Mouse (Mus musculus) hindbrain, embryonic 14.5 days (tissue): ENCODE results near the gene Fbxo46. TPM values are rescaled to one million over a fixed set of nuclear protein-coding genes. Genes with fewer than 3 reads are reported as not detected.

Experiments
- ATAC-seq: fragments of 200-750 bp; cut with Nextera tagmentation; 2 replicates; pipeline ENCODE4 v1.8.0; 2017; ENCODE audit warnings: moderate number of reproducible peaks, mild to moderate bottlenecking, moderate TSS enrichment, moderate library complexity; ENCODE audit not compliant: low FRiP score
- DNase-seq: peaks from one replicate; pipeline ENCODE4 v3.0.0-alpha.2; 2015; ENCODE audit warnings: low spot score
- H3K27ac ChIP-seq: fragments of 300-500 bp; sonication (generic); 2 replicates; pipeline ENCODE4 v1.5.1; 2014; ENCODE audit warnings: mild to moderate bottlenecking, moderate library complexity
- H3K27me3 ChIP-seq: fragments of 300-500 bp; sonication (generic); 2 replicates; pipeline ENCODE4 v1.6.1; 2014; ENCODE audit warnings: mild to moderate bottlenecking, low read length, mixed read lengths; ENCODE audit not compliant: control insufficient read depth, insufficient read depth
- H3K36me3 ChIP-seq: fragments of 300-500 bp; sonication (generic); replicated peaks from 2 replicates; pipeline ENCODE4 v1.6.1; 2014; ENCODE audit not compliant: control insufficient read depth, insufficient read depth
- H3K4me1 ChIP-seq: fragments of 300-500 bp; sonication (generic); replicated peaks from 2 replicates; pipeline ENCODE4 v1.6.1; 2014; ENCODE audit warnings: antibody characterized with exemption, low read length, mixed read lengths; ENCODE audit not compliant: control insufficient read depth, insufficient read depth
- H3K4me2 ChIP-seq: fragments of 300-500 bp; sonication (generic); replicated peaks from 2 replicates; pipeline ENCODE4 v1.6.1; 2014; ENCODE audit warnings: mild to moderate bottlenecking, moderate library complexity
- H3K4me3 ChIP-seq: fragments of 300-500 bp; sonication (generic); replicated peaks from 2 replicates; pipeline ENCODE4 v1.5.1; 2014; ENCODE audit warnings: mild to moderate bottlenecking, low read length
- H3K9ac ChIP-seq: fragments of 300-500 bp; sonication (generic); 2 replicates; pipeline ENCODE4 v1.6.1; 2014
- H3K9me3 ChIP-seq: fragments of 300-500 bp; sonication (generic); 2 replicates; pipeline ENCODE4 v1.6.1; 2016; ENCODE audit warnings: low read length; ENCODE audit not compliant: control insufficient read depth
- WGBS: fragments of 180-500 bp; shearing (Covaris S2); extraction: QIAGEN DNeasy Blood & Tissue Kit; methylation state at CpG from one replicate; pipeline ENCODE4 v1.1.7; 2014; 5-methylcytosine and 5-hydroxymethylcytosine counted together
- polyA plus RNA-seq: library from polyadenylated mRNA; unstranded; fragments of >200 nt; fragmentation: Nextera tagmentation; extraction: Ambion mirVana; gene quantifications from 2 replicates; pipeline ENCODE4 v1.2.1, GENCODE M21; 2014

Fbxo46 gene
- polyA plus RNA-seq, 1 experiment from 2014 or later, result 11.9 TPM

GRCm38 (mm10) chr7:19118028-19118771, 1.5 kb upstream of the Fbxo46 start, which contains the start of gene Gm4969:
Gene Gm4969 (minus strand): TSS chr7:19118368.
- H3K4me1 ChIP-seq, result peaks cover 11% of the 10 kb centered on the region
- H3K27ac ChIP-seq, result no peak within 1 kb of the TSS
- H3K9me3 ChIP-seq, result 0 out of 2 replicates have a peak, but pooled peaks cover 3% of the 10 kb centered on the region
- peak; percentile 70 for DNase-seq
- H3K4me3 ChIP-seq, result peak within 1 kb of the TSS; percentile 27
- 20% methylated on average over 57 of the region's 64 CpGs for WGBS
- H3K4me2 ChIP-seq, result peak within 1 kb of the TSS; percentile 49
- H3K27me3 ChIP-seq, result no peaks in the 10 kb centered on the region
- ATAC-seq, result peak; percentile 61
- peak within 1 kb of the TSS; percentile 13; the same call in 1 of the 2 replicates for H3K9ac ChIP-seq
- no peaks in the 10 kb centered on the region for H3K36me3 ChIP-seq

DNA sequence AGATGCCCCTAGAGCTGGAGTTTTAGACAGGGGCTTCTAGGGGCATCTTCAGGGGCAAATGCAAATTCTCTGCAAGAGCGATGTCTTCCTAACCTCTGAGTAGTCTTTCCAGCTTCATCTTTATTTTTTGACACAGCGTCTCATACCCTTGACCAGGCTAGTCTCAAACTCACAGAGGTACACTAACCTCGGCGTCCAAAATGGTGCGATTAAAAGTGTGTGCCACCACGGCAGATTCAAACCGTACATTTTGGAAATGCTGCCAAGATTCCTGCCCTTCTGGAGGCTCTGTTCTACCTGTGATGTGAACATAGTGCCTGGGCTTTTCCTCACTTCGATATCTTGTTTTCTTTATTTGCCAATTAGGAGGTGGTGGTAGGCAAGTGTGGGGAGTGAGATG, 576 bp upstream of the Fbxo46 start:
- no peak for DNase-seq
- Histone ChIP-seq H3K4me2 (peak overlapping the region; percentile 17), H3K9ac (no peak overlapping the region), H3K27ac (no peak overlapping the region), H3K9me3 (0 out of 2 replicates have a peak, but pooled peaks cover 3% of the 10 kb centered on the region), H3K4me1 (peaks cover 11% of the 10 kb centered on the region), H3K36me3 (no peaks in the 10 kb centered on the region), H3K4me3 (no peak overlapping the region), H3K27me3 (no peaks in the 10 kb centered on the region)
- peak; percentile 0; the same call in 1 of the 2 replicates for ATAC-seq
- 92% methylated on average over 8 of the region's 8 CpGs for WGBS

DNA sequence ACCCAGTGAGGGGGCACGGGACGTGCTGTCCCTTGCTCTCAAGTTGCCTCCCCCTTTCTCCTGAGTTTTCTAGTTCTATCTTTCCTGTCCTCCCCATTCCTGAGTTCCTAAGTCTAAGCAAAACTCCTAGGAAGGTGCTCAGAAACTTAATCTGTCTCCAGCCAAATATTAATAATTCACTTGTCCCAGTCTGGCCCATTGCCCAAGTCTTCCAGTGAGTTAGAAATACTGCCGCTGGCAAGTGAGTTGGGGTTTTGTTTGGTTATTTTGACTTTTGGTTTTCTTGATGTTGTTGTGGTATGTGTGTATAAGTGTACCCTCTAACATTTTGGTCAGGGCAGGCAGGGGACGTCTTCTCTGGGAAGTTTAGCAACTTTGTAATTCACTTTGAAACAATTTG, 2.0 kb downstream of the Fbxo46 start:
- ATAC-seq (no peak), DNase-seq (no peak)
- H3K27me3 ChIP-seq, result no peaks in the 10 kb centered on the region
- peaks cover 11% of the 10 kb centered on the region for H3K4me1 ChIP-seq
- no peak overlapping the region for H3K4me2 ChIP-seq
- no peak overlapping the region for H3K27ac ChIP-seq
- no peak overlapping the region for H3K9ac ChIP-seq
- 93% methylated on average over 4 of the region's 4 CpGs for WGBS
- H3K9me3 ChIP-seq, result no peaks in the 10 kb centered on the region
- no peaks in the 10 kb centered on the region for H3K36me3 ChIP-seq
- no peak overlapping the region for H3K4me3 ChIP-seq

- Histone ChIP-seq H3K4me1 (peaks cover 11% of the 10 kb centered on the region), H3K27ac (no peak overlapping the region), H3K9me3 (no peaks in the 10 kb centered on the region), H3K4me3 (no peak overlapping the region), H3K9ac (0 out of 2 replicates have a peak overlapping the region, but pooled peaks have one; percentile 11), H3K4me2 (no peak overlapping the region), H3K36me3 (no peaks in the 10 kb centered on the region; the same call in 1 of the 2 replicates), H3K27me3 (no peaks in the 10 kb centered on the region)
- 94% methylated on average over 6 of the region's 6 CpGs for WGBS
- DNase-seq (no peak), ATAC-seq (no peak)
Observed at GRCm38 (mm10) chr7:19124713-19125112, 5.1 kb downstream of the Fbxo46 start.

DNA sequence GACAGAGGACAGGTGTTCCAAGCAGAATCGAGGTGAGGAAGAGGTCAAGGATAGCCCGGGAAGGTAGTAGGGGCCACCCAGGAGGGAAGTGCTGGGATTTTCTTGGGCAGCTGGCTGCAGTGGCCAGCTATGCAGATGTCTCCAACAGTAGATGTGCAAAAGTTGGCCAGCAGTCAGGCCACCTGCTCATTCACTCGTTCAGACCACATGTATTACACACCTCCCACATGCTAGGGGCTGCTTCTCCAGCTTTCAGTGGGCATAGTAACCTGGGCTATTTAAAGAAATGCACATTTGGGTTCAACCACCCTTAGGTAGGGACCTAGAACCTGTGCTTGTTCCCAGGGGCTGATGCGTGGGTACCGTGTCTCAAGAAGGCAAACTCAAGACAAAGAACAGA, 8.1 kb downstream of the Fbxo46 start:
- Histone ChIP-seq H3K27me3 (no peaks in the 10 kb centered on the region), H3K4me3 (no peak overlapping the region), H3K9ac (no peak overlapping the region), H3K4me1 (peaks cover 12% of the 10 kb centered on the region; the same call in 1 of the 2 replicates), H3K4me2 (no peak overlapping the region), H3K9me3 (no peaks in the 10 kb centered on the region), H3K36me3 (no peaks in the 10 kb centered on the region; the same call in 1 of the 2 replicates), H3K27ac (no peak overlapping the region)
- WGBS, result 95% methylated on average over 5 of the region's 5 CpGs
- ATAC-seq (no peak), DNase-seq (no peak)

DNA sequence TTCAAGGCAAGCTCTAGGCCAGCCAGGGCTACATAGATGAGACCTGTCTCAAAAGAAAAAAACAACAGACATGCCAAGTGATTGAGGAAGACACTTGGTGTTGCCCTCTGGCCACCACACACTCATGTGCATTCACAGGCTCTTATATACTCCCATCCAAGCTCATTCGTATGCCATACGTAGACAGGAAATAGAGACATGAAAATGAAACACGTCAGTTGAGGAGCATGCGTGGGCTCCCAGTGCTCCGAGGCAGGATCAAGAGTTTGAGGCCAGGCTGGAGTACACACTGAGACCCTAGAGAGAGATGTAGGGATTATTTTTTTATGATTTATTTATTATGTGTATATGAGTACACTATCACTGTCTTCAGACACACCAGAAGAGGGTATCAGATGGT, 9.7 kb downstream of the Fbxo46 start:
- no peak overlapping the region for H3K9ac ChIP-seq
- 97% methylated on average over 5 of the region's 5 CpGs for WGBS
- no peak overlapping the region for H3K27ac ChIP-seq

GRCm38 (mm10) chr7:19130657-19131056, 11.0 kb downstream of the Fbxo46 start:
- Histone ChIP-seq H3K4me1 (peaks cover 12% of the 10 kb centered on the region; the same call in 1 of the 2 replicates), H3K4me3 (peak overlapping the region; percentile 35), H3K9me3 (no peaks in the 10 kb centered on the region), H3K9ac (peak overlapping the region; percentile 50), H3K36me3 (peaks cover 12% of the 10 kb centered on the region), H3K27me3 (no peaks in the 10 kb centered on the region), H3K27ac (peak overlapping the region; percentile 88), H3K4me2 (peak overlapping the region; percentile 59)
- ATAC-seq (no peak), DNase-seq (no peak)
- 32% methylated on average over 4 of the region's 4 CpGs for WGBS

More for the DNA sequence above, 9.7 kb downstream of the Fbxo46 start:
- Histone ChIP-seq H3K9me3 (no peaks in the 10 kb centered on the region), H3K27me3 (no peaks in the 10 kb centered on the region), H3K4me3 (no peak overlapping the region), H3K4me1 (peaks cover 12% of the 10 kb centered on the region; the same call in 1 of the 2 replicates), H3K4me2 (no peak overlapping the region), H3K36me3 (peaks cover 1% of the 10 kb centered on the region; the same call in 1 of the 2 replicates)
- DNase-seq, result no peak
- no peak for ATAC-seq

DNA sequence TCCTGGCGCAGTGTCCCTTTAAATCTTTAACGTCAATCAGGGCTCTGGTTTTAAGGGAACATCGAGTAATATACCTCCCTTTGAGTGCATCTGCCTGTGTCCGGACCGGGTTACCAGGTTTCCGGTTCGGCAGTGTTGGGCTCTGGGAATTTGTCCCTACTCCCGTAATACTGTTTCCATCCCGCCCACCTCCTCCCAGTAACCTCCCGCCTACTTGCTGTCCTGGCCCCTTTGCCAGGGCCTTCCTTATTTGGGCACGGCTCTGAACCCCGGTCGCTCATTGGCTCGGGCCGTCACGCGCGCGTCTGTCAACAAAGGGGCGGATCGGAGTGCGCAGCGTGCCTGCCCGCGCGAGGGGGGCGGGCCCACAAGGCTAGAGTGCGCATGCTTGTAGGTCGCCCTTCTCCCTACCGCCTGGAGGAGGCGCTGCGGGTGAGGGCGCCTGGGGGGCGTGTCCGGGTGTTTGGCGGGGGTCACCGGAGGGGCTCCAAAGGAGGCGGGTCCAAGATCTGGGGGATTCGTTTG, 11.7 kb downstream of the Fbxo46 start:
- ATAC-seq (peak; percentile 98), DNase-seq (peak; percentile 95)
- Histone ChIP-seq H3K4me3 (peak overlapping the region; percentile 35), H3K4me2 (peak overlapping the region; percentile 59), H3K4me1 (peaks cover 12% of the 10 kb centered on the region; the same call in 1 of the 2 replicates), H3K9me3 (no peaks in the 10 kb centered on the region), H3K9ac (peak overlapping the region; percentile 53), H3K27ac (peak overlapping the region; percentile 88), H3K36me3 (peaks cover 19% of the 10 kb centered on the region), H3K27me3 (no peaks in the 10 kb centered on the region)
- under 1% methylated on average over 39 of the region's 39 CpGs for WGBS

DNA sequence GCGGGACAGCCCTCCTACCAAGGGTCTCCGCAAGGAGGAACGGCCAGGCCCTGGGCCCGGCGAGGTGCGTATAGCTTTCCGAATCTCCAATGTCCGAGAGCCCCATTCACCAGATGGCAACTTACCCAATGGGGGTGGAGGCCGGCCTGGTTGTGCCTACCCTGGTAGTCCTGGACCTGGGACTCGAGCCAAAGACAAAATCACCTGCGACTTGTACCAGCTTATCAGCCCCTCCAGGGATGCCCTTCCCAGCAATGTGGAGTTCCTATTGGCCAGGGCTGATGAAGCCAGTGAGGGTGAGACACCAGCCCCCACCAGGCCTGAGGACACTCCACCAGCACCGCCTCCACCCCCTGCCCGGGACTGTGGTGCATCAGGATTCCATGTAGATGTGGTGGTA, 16.5 kb downstream of the Fbxo46 start:
- DNase-seq, result no peak
- ATAC-seq, result no peak
- Histone ChIP-seq H3K4me2 (no peak overlapping the region), H3K9me3 (no peaks in the 10 kb centered on the region), H3K4me3 (no peak overlapping the region), H3K36me3 (peaks cover 67% of the 10 kb centered on the region), H3K9ac (no peak overlapping the region), H3K27me3 (no peaks in the 10 kb centered on the region), H3K4me1 (0 out of 2 replicates have a peak, but pooled peaks cover 4% of the 10 kb centered on the region), H3K27ac (no peak overlapping the region)
- 97% methylated on average over 13 of the region's 13 CpGs for WGBS
